Mouse (Mus musculus) E14TG2a.4 (cell line): ENCODE measurements around the gene Gtf2a1l.
A peak's percentile ranks its signal among the peaks of the same experiment; 100 is the strongest.

Source experiments
- H3K27me3 ChIP-seq: 2 replicates; pipeline ENCODE4 v1.6.1; 2014; ENCODE audit warnings: low read length, control low read depth; ENCODE audit not compliant: insufficient read depth
- H3K36me3 ChIP-seq: 2 replicates; pipeline ENCODE4 v1.6.1; 2014; ENCODE audit warnings: low read length, control low read depth; ENCODE audit not compliant: insufficient read depth
- H3K4me1 ChIP-seq: replicated peaks from 2 replicates; pipeline ENCODE4 v1.6.1; 2014; ENCODE audit warnings: low read depth, low read length, control low read depth
- H3K4me3 ChIP-seq: replicated peaks from 2 replicates; pipeline ENCODE4 v1.5.1; 2014; ENCODE audit warnings: mild to moderate bottlenecking, low read length
- H3K9me3 ChIP-seq: 2 replicates; pipeline ENCODE4 v1.6.1; 2014; ENCODE audit warnings: low read length, control low read depth
- CTCF ChIP-seq: conservative IDR thresholded peaks from 2 replicates; pipeline ENCODE4 v1.5.1; 2014; ENCODE audit warnings: low read length
- NANOG ChIP-seq: IDR thresholded peaks from 2 replicates; pipeline ENCODE4 v1.6.1; 2014; ENCODE audit warnings: borderline replicate concordance, low read length, mixed read lengths
- POU5F1 ChIP-seq: IDR thresholded peaks from 2 replicates; pipeline ENCODE4 v1.6.1; 2014; ENCODE audit warnings: low read length, borderline replicate concordance

Gene Gtf2a1l

DNA sequence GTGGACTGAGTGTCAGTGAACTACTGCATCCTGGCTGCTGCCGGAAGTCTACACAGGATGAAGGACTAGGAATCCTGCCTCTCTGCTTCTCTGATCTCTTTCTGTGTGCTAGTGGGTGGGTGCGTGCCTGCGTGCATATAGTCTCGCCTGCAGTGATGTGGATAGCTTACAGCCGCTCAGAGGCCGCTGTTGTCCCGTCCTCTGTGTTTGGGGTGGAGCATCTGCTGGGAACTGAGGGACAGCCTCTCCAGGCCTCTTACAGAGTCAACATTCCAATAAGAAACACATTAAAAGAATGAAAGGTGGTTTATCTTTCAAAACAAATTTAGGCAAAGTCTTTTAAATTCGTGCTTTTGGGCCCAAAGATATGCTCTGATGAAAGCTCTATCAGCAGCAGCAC is 26.6 kb upstream of the Gtf2a1l start:
- no peaks in the 10 kb centered on the region for H3K9me3 ChIP-seq
- no peak overlapping the region for H3K4me3 ChIP-seq
- H3K27me3 ChIP-seq, result peaks cover 2% of the 10 kb centered on the region; the same call in 1 of the 2 replicates
- H3K4me1 ChIP-seq, result peaks cover 12% of the 10 kb centered on the region
- TF ChIP-seq CTCF (no peak), NANOG (no peak), POU5F1 (no peak)
- H3K36me3 ChIP-seq, result no peaks in the 10 kb centered on the region; the same call in 1 of the 2 replicates

DNA sequence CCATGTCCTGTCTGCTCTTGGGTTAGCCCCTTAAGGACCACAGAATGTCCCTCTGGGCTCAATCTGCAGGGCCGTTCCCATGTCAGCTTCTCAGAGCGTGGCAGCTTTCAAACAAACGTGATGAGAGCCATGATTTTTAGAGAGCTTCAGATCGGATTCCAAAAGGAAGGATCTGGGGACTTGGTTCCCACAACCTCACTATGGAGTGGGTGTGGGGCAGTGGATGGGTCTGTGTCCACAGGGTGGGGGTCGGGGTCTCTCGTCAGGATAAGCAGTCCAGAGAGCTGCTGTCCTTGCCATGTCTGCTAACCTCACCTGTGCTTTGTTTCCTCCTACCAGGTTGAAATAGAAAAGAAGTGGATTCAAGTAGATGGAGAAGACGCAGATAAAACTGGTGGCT is 23.6 kb upstream of the Gtf2a1l start:
- H3K4me1 ChIP-seq, result peaks cover 8% of the 10 kb centered on the region
- H3K27me3 ChIP-seq, result no peaks in the 10 kb centered on the region
- no peaks in the 10 kb centered on the region for H3K9me3 ChIP-seq
- H3K4me3 ChIP-seq, result no peak overlapping the region
- H3K36me3 ChIP-seq, result no peaks in the 10 kb centered on the region; the same call in 1 of the 2 replicates
- TF ChIP-seq POU5F1 (no peak), NANOG (no peak), CTCF (no peak)

DNA sequence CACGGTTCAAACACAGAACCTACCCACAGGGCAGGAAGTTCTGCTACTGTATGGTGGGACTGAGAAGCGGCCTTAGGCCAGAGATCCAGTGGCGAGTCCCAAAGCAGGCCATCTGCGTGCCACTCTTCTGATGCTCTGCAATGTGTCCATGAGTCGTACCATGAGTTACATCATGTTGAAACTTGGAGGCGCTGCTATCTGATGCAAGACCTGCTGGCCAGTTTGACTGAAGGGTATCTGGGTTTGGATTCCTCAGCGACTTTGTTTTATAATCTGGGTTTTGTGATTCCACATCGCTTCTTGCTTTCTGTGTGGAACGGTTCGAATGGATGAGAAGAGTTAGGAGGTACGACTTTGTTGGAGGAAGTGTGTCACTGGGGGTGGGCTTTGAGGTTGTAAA is 23.2 kb upstream of the Gtf2a1l start:
- Histone ChIP-seq H3K9me3 (no peaks in the 10 kb centered on the region), H3K27me3 (no peaks in the 10 kb centered on the region), H3K4me3 (no peak overlapping the region), H3K4me1 (peaks cover 6% of the 10 kb centered on the region), H3K36me3 (no peaks in the 10 kb centered on the region; the same call in 1 of the 2 replicates)
- TF ChIP-seq CTCF (no peak), POU5F1 (no peak), NANOG (no peak)

DNA sequence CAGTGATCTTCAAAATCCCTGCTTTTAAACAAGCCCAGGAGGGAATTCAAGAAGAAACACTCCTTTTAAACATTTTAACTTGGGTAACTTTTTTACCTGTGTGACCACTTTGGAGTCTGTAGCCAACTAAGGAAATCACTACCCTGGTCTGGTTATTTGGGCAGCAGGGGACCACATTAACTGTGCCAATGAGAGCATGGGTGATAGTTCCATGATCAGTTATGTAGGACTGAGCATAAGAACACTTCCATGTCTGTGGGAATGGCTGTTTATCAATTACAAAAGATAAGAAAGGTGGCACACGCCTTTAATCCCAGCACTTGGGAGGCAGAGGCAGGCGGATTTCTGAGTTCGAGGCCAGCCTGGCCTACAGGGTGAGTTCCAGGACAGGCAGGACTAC is 21.3 kb upstream of the Gtf2a1l start:
- Histone ChIP-seq H3K36me3 (no peaks in the 10 kb centered on the region), H3K4me3 (no peak overlapping the region), H3K9me3 (no peaks in the 10 kb centered on the region), H3K27me3 (no peaks in the 10 kb centered on the region), H3K4me1 (no peaks in the 10 kb centered on the region)
- TF ChIP-seq POU5F1, result no peak
- TF ChIP-seq CTCF, result no peak
- TF ChIP-seq NANOG, result no peak

DNA sequence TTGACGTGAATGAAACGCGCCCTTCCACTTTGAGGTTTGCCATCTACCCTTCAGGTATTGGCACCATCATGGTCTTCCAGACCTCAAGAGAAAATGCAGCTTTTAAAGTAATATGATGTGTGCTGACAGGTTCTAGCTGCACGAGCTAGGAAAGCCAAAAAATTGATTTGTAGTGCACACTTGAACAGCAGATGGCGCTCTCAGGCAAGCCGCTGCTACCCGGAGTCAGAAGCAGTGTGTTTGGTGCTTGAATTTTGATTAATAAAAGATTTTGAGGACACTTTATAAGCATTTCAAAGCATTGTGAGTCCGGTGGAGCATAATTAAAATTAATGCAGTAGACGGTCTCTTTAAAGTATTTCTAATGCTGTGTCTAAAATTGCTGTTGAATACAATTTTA is 16.4 kb upstream of the Gtf2a1l start:
- TF ChIP-seq NANOG (no peak), POU5F1 (no peak), CTCF (peak; percentile 69)
- H3K4me3 ChIP-seq, result no peak overlapping the region
- H3K36me3 ChIP-seq, result no peaks in the 10 kb centered on the region
- H3K27me3 ChIP-seq, result no peaks in the 10 kb centered on the region
- no peaks in the 10 kb centered on the region for H3K4me1 ChIP-seq
- peaks cover 9% of the 10 kb centered on the region for H3K9me3 ChIP-seq

DNA sequence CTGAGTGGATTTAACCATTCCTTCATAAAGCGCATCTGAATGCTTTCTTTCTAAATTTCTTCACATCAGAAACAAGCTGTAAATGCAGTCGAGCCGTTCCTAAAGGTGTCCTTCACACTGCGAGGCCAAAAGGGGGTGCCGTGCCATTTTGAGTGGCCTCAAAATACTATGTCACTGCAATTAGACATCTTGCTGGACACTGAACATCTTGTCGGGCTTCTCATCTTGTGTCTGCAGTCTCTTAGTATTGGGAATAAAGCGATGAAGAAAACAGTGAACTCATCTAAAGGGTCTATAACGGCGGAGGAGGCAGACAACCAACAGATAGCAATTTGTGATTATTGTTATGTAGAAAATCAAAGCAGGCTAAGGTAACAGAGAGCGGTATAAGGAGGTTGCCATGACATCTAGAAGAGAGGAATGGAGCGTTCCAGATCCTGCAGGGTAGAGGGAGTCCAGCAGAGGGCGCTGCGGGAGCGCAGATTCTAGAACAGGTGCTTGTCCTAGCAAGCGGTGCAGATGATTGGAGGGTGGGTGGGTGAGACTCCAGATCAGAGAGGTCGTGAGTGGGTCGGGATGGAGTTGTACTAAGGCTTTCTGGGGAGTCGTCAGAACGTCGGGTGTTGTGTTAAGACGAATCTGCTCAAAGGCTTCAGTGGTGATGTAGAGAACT is 15.6 kb upstream of the Gtf2a1l start:
- TF ChIP-seq CTCF (peak; percentile 65), NANOG (no peak)
- H3K9me3 ChIP-seq, result peaks cover 9% of the 10 kb centered on the region
- no peaks in the 10 kb centered on the region for H3K36me3 ChIP-seq
- no peaks in the 10 kb centered on the region for H3K27me3 ChIP-seq
- H3K4me3 ChIP-seq, result no peak overlapping the region
- no peaks in the 10 kb centered on the region for H3K4me1 ChIP-seq

DNA sequence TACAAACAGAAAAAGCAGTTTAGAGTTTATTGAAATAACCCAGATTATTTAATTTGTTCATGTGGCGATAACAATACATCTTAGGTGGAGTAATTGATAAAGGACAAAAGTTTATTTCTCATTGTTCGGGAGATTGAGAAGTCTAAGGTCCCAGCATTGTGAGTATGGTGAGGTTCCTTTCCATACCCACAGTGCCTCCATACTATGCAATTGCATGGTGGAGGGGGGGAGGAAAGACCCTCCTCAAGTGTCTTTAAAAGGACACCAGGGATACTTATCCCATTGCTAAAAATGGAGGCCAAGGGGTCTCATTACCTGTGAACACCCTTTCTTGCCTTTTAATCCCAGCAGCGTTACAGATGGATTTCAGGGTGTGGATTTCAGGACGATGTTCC is 15.1 kb upstream of the Gtf2a1l start:
- no peaks in the 10 kb centered on the region for H3K27me3 ChIP-seq
- no peaks in the 10 kb centered on the region for H3K4me1 ChIP-seq
- TF ChIP-seq POU5F1, result no peak
- TF ChIP-seq NANOG, result no peak
- TF ChIP-seq CTCF, result no peak
- peaks cover 9% of the 10 kb centered on the region for H3K9me3 ChIP-seq
- H3K36me3 ChIP-seq, result no peaks in the 10 kb centered on the region
- H3K4me3 ChIP-seq, result no peak overlapping the region

DNA sequence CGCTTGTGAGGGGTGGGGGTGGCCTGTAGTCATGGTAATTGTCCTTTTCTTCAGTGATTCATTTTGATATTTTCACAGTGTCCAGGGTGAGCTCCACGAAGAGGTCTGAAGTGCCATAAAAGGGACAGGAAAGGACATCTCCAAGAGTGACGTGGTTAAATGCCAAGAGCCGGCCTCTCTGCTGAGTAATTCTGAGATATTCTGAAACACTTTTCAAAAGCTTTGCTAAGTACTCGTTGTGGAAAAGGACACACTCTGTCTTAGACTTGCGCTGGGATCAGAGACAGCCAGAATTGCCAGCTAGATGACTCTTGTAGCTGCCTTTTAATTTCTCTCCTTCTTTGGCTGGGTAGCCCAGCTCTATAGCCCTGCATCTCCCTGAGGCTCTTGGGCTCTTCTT is 9.9 kb upstream of the Gtf2a1l start:
- H3K4me1 ChIP-seq, result peaks cover 3% of the 10 kb centered on the region; the same call in 1 of the 2 replicates
- no peaks in the 10 kb centered on the region for H3K36me3 ChIP-seq
- peaks cover 9% of the 10 kb centered on the region for H3K27me3 ChIP-seq
- TF ChIP-seq POU5F1 (no peak), NANOG (no peak), CTCF (no peak)
- no peak overlapping the region for H3K4me3 ChIP-seq
- H3K9me3 ChIP-seq, result peaks cover 3% of the 10 kb centered on the region

DNA sequence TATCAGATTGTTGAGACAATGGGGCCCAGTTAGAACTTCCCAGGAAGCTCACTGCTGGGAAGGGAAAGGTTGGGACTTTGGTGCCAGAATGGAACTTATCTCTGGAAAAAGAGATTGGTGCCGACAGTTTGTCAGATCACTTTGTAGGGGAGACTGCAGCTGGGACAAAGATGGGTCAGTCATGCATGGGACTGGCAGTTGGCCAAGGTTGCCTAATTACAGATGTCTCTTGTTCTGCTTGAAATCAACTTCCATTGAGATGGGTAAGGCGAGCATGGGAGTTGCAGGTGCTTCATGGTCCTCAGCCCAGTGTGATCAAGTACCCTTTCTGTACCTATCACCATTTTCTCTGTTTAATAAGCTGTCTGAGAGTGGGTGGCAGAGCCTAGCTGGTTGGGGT is 2.4 kb upstream of the Gtf2a1l start:
- Histone ChIP-seq H3K27me3 (peaks cover 60% of the 10 kb centered on the region), H3K36me3 (no peaks in the 10 kb centered on the region), H3K4me1 (peaks cover 14% of the 10 kb centered on the region), H3K9me3 (no peaks in the 10 kb centered on the region), H3K4me3 (no peak overlapping the region)
- TF ChIP-seq CTCF (no peak), POU5F1 (no peak), NANOG (no peak)
